Mouse (Mus musculus) splenic B cell, adult 2 months (primary cell): ENCODE measurements around the gene Cdk5rap2.

Experiments used
- DNase-seq: peaks from one replicate; pipeline ENCODE4 v3.0.0-alpha.2; 2011; ENCODE audit warnings: low read depth, low spot score
- H3K27me3 ChIP-seq: 2 replicates; pipeline ENCODE4 v1.6.1; 2012; ENCODE audit warnings: mild to moderate bottlenecking, low read length, moderate library complexity, mixed read lengths; ENCODE audit not compliant: control insufficient read depth, poor library complexity, insufficient read depth, severe bottlenecking
- H3K36me3 ChIP-seq: 2 replicates; pipeline ENCODE4 v1.6.1; 2012; ENCODE audit warnings: mild to moderate bottlenecking, low read length, moderate library complexity, mixed read lengths; ENCODE audit not compliant: control insufficient read depth, poor library complexity, insufficient read depth, severe bottlenecking

Gene Cdk5rap2

DNA sequence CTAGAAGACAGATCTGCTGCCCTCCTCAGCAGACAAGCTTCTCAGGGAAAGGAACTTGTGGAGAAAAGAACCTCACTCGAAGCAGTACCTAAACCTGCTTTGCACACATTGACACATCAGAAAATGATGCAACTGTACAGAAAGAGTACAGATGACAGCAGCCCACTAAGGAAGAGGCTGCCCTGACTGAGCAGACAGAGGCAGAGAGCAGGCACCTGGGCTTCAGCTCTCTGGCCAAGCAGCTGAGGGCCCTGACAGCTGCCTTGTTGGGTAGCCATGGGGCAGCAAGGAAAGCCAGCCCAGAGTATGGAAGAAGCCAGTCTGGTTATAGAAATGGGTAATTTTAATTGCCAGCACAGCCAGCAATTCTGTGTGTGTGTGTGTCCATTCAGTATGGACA lies 188.9 kb downstream of the Cdk5rap2 start:
- H3K36me3 ChIP-seq = no peaks in the 10 kb centered on the region
- H3K27me3 ChIP-seq = no peaks in the 10 kb centered on the region
- no peak for DNase-seq

DNA sequence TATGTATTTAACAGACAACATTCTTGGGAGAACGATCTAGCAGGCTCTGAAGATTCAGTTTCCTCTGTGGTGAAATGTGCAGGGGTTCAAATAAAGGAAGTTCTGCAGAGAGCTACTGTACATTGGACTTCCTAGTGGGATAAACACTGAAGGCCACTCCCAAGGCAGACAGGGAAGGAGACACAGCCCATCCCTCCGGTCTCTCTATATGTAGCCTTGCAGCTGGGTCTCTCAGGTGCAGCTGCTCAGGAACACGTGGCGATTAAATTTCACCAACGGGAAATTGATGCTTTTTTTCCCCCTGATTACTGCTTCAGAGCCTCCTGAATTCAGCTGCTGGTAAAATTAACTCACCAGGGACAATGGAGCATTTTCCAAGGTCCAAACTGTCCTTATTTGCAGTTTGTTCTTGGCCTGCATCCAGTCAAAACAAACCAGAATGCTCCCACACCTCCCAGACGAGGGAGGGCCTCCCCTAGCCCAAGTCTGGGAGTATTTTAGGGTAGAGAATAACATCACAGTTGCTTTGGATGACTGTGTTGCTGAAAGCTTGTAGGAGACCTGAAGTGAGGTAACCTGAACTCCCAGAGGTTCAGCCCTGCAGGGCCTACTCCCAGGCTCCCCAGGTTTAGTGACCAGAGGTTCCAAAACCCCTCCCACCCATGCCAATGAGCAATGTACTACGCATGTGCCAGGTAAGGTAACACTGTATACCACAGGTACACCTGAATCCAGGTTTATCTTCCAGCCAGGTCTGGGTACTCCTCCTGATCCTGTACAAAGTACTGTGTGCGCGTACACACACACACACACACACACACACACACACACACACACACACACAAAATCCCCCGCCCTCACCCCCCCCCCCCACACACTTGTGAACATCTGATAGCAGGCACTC lies 189.7 kb downstream of the Cdk5rap2 start:
- Histone ChIP-seq H3K36me3 (no peaks in the 10 kb centered on the region), H3K27me3 (no peaks in the 10 kb centered on the region)
- no peak for DNase-seq

DNA sequence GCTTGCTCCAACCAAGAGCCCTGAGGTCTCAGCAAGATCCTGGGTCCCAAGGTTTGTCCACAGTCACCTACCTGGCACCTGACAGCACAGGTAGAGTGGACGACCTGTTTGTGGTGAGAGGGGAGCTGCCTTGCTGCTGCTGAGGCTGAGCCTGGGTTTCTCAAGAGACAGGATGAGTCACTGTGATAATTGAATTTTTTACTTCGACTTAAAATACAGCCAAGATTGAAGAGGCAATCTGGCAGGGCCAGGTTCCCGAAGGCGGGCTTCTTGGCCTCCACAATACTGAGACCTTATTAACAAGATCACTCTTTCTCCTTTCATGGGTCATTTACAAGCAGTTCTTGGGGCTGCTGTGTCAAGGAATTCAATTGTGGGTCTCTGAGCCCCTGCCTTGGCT lies 190.5 kb downstream of the Cdk5rap2 start:
- DNase-seq = no peak
- no peaks in the 10 kb centered on the region for H3K36me3 ChIP-seq

DNA sequence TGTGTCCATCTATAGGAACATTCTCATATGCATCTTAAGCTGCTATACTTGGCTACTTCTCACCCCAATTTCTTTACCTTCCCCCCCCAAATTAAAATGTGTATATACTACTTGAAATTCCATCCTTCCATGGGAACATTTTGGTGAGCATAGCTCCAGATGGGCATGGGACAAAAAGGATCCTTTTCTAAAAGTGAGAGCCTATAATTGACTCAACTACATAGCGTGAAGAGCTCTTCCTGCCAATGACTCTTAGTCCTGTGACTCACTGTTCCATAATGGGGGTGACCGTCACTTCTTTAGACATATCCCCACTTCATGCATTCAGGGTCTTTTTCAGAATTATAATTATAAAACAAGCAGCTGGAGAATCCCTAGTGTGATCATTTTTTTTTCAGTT lies 224.3 kb downstream of the Cdk5rap2 start:
- Histone ChIP-seq H3K27me3 (no peaks in the 10 kb centered on the region), H3K36me3 (no peaks in the 10 kb centered on the region)
- no peak for DNase-seq

More for the DNA sequence above, 190.5 kb downstream of the Cdk5rap2 start:
- no peaks in the 10 kb centered on the region for H3K27me3 ChIP-seq
